Mouse (Mus musculus) bone marrow macrophage, adult 2 months (primary cell): ENCODE measurements around the gene Cachd1.

Experiments used
- CTCF ChIP-seq: IDR thresholded peaks from 2 replicates; pipeline ENCODE4 v1.5.1; 2012; ENCODE audit warnings: low read depth, mild to moderate bottlenecking, low read length, moderate library complexity
- POLR2A ChIP-seq: IDR thresholded peaks from 2 replicates; pipeline ENCODE4 v1.6.1; 2012; ENCODE audit warnings: mild to moderate bottlenecking, low read depth, low read length, borderline replicate concordance

GRCm38 (mm10) chr4:101046576-101046975, 270.1 kb downstream of the Cachd1 start:
- TF ChIP-seq CTCF (no peak), POLR2A (no peak)
